Mouse (Mus musculus) CH12.LX (cell line): ENCODE results near the gene Chmp5. TPM values are rescaled to one million over a fixed set of nuclear protein-coding genes. Genes with fewer than 3 reads are reported as not detected.

ENCODE experiments used
- DNase-seq: peaks from one replicate; pipeline ENCODE4 v3.0.0-alpha.2; 2013; ENCODE audit errors: extremely low read depth
- H3K27ac ChIP-seq: 2 replicates; pipeline ENCODE4 v1.5.1; 2012; ENCODE audit warnings: low read depth, mild to moderate bottlenecking, control low read depth, moderate library complexity; ENCODE audit not compliant: insufficient read depth
- H3K27me3 ChIP-seq: replicated peaks from 2 replicates; pipeline ENCODE3; 2012; ENCODE audit warnings: inconsistent platforms
- H3K36me3 ChIP-seq, 2 experiments: replicated peaks in 1 of 2; 2 replicates each; pipeline versions ENCODE3 to v1.6.1; 2012; ENCODE audit warnings: inconsistent platforms in 1 of 2, low read length in 1 of 2, mild to moderate bottlenecking in 1 of 2, mixed read lengths in 1 of 2, moderate library complexity in 1 of 2; ENCODE audit not compliant: control insufficient read depth in 1 of 2, insufficient read depth in 1 of 2
- H3K4me1 ChIP-seq, 2 experiments: 2 replicates each; pipeline ENCODE4 v1.6.1; 2012; ENCODE audit warnings: inconsistent platforms in 1 of 2, moderate library complexity in 1 of 2; ENCODE audit not compliant: insufficient read depth in 2 of 2, control insufficient read depth in 1 of 2
- H3K4me2 ChIP-seq: 2 replicates; pipeline ENCODE4 v1.6.1; 2012; ENCODE audit warnings: low read depth, mild to moderate bottlenecking, control low read depth; ENCODE audit not compliant: poor library complexity, insufficient read depth, severe bottlenecking
- H3K4me3 ChIP-seq, 3 experiments: fragments of 150-350 bp in 1 of 3; sonication (generic) in 1 of 3; replicated peaks in 1 of 3; 2 replicates each; pipeline versions ENCODE3 to v1.5.1; 2011 to 2012; ENCODE audit warnings: low read depth in 2 of 3, low read length in 2 of 3, mild to moderate bottlenecking in 2 of 3, moderate library complexity in 2 of 3, control low read depth in 1 of 3, improper control_type of control experiment in 1 of 3, inconsistent platforms in 1 of 3, mixed read lengths in 1 of 3; ENCODE audit not compliant: poor library complexity in 1 of 3
- H3K79me2 ChIP-seq: replicated peaks from 2 replicates; pipeline ENCODE4 v1.6.1; 2012; ENCODE audit warnings: mild to moderate bottlenecking, moderate library complexity; ENCODE audit not compliant: control insufficient read depth, poor library complexity, insufficient read depth, severe bottlenecking; ENCODE audit errors: extremely low read depth
- H3K9ac ChIP-seq: 2 replicates; pipeline ENCODE4 v1.6.1; 2012; ENCODE audit warnings: low read depth, mild to moderate bottlenecking, control low read depth, moderate library complexity; ENCODE audit not compliant: insufficient read depth
- H3K9me3 ChIP-seq: replicated peaks from 2 replicates; pipeline ENCODE3; 2012; ENCODE audit warnings: low read length, inconsistent platforms, mixed read lengths
- CHD1 ChIP-seq: IDR thresholded peaks from 2 replicates; pipeline ENCODE4 v1.6.1; 2012; ENCODE audit warnings: low read depth, low read length, improper control_type of control experiment, inconsistent platforms
- CHD2 ChIP-seq: IDR thresholded peaks from 2 replicates; pipeline ENCODE4 v1.6.1; 2011; ENCODE audit warnings: low read length, improper control_type of control experiment
- CTCF ChIP-seq, 2 experiments: IDR thresholded peaks in 1 of 2; conservative IDR thresholded peaks in 1 of 2; 2 replicates each; pipeline ENCODE4 v1.5.1; 2011 to 2012; ENCODE audit warnings: low read depth in 2 of 2, low read length in 2 of 2, improper control_type of control experiment in 1 of 2, inconsistent platforms in 1 of 2, mild to moderate bottlenecking in 1 of 2, moderate library complexity in 1 of 2
- E2F4 ChIP-seq: IDR thresholded peaks from 2 replicates; pipeline ENCODE4 v1.6.1; 2011; ENCODE audit warnings: low read depth, low read length, improper control_type of control experiment; ENCODE audit not compliant: insufficient replicate concordance
- GABPA ChIP-seq: IDR thresholded peaks from 2 replicates; pipeline ENCODE4 v1.6.1; 2012; ENCODE audit warnings: low read depth, low read length, improper control_type of control experiment, inconsistent platforms; ENCODE audit not compliant: insufficient replicate concordance
- HCFC1 ChIP-seq: IDR thresholded peaks from 2 replicates; pipeline ENCODE4 v1.6.1; 2012; ENCODE audit warnings: low read depth, mild to moderate bottlenecking, inconsistent platforms, low read length, improper control_type of control experiment
- IRF4 ChIP-seq: IDR thresholded peaks from 2 replicates; pipeline ENCODE4 v1.6.1; 2014; ENCODE audit warnings: low read depth, mild to moderate bottlenecking, inconsistent platforms, low read length, improper control_type of control experiment
- JUN ChIP-seq: IDR thresholded peaks from 2 replicates; pipeline ENCODE4 v1.6.1; 2011; ENCODE audit warnings: low read depth, mild to moderate bottlenecking, low read length, improper control_type of control experiment, moderate library complexity; ENCODE audit not compliant: insufficient read depth
- KAT2A ChIP-seq: IDR thresholded peaks from 2 replicates; pipeline ENCODE4 v1.6.1; 2012; ENCODE audit warnings: low read length, improper control_type of control experiment, inconsistent platforms; ENCODE audit not compliant: insufficient replicate concordance
- MAFK ChIP-seq: IDR thresholded peaks from 2 replicates; pipeline ENCODE4 v1.6.1; 2011; ENCODE audit warnings: low read length, improper control_type of control experiment; ENCODE audit not compliant: insufficient replicate concordance
- MAZ ChIP-seq: IDR thresholded peaks from 2 replicates; pipeline ENCODE4 v1.6.1; 2012; ENCODE audit warnings: low read depth, mild to moderate bottlenecking, inconsistent platforms, low read length, improper control_type of control experiment, moderate library complexity
- MXI1 ChIP-seq: IDR thresholded peaks from 2 replicates; pipeline ENCODE4 v1.6.1; 2011; ENCODE audit warnings: mild to moderate bottlenecking, low read depth, low read length, improper control_type of control experiment
- MYC ChIP-seq: IDR thresholded peaks from 2 replicates; pipeline ENCODE4 v1.6.1; 2011; ENCODE audit warnings: low read depth, mild to moderate bottlenecking, improper control_type of control experiment, low read length
- NELFE ChIP-seq: IDR thresholded peaks from 2 replicates; pipeline ENCODE4 v1.6.1; 2011; ENCODE audit warnings: low read depth, low read length, improper control_type of control experiment
- RAD21 ChIP-seq: IDR thresholded peaks from 2 replicates; pipeline ENCODE4 v1.6.1; 2011; ENCODE audit warnings: low read depth, mild to moderate bottlenecking, low read length, improper control_type of control experiment, moderate library complexity
- RCOR1 ChIP-seq: conservative IDR thresholded peaks from 2 replicates; pipeline ENCODE4 v1.6.1; 2012; ENCODE audit warnings: low read depth, mild to moderate bottlenecking, inconsistent platforms, low read length, improper control_type of control experiment
- SIN3A ChIP-seq: IDR thresholded peaks from 2 replicates; pipeline ENCODE4 v1.6.1; 2012; ENCODE audit warnings: low read length, improper control_type of control experiment, inconsistent platforms
- SMC3 ChIP-seq: IDR thresholded peaks from 2 replicates; pipeline ENCODE4 v1.6.1; 2011; ENCODE audit warnings: low read depth, low read length, improper control_type of control experiment
- USF1 ChIP-seq: IDR thresholded peaks from 2 replicates; pipeline ENCODE4 v1.6.1; 2014; ENCODE audit warnings: low read depth, mild to moderate bottlenecking, inconsistent platforms, low read length, improper control_type of control experiment
- ZC3H11A ChIP-seq: IDR thresholded peaks from 2 replicates; pipeline ENCODE4 v1.6.1; 2012; ENCODE audit warnings: low read depth, mild to moderate bottlenecking, inconsistent platforms, low read length, improper control_type of control experiment
- ZKSCAN1 ChIP-seq: IDR thresholded peaks from 2 replicates; pipeline ENCODE4 v1.6.1; 2012; ENCODE audit warnings: low read depth, inconsistent platforms, low read length, improper control_type of control experiment, borderline replicate concordance
- dilution Hi-C: fragments of 300-500 bp; cut with MboI; formaldehyde crosslinking; loops from 2 replicates; pipeline ENCODE4 v1.14.3; 2020; ENCODE audit warnings: low sequenced_read_pairs; ENCODE audit not compliant: extremely low pct_unique_long_range_greater_than_20kb, extremely low pct_ligation_motif_present
- in situ Hi-C: fragments of 300-500 bp; cut with MboI; formaldehyde crosslinking; loops from 3 replicates; pipeline ENCODE4 v1.14.3; 2019; ENCODE audit warnings: low sequenced_read_pairs, low pct_ligation_motif_present, low pct_unique_long_range_greater_than_20kb, mixed read lengths
- polyA plus RNA-seq: library from polyadenylated mRNA; unstranded; fragments of >175 nt; gene quantifications from 2 replicates; pipeline ENCODE4 v1.2.1, GENCODE M21; 2012; ENCODE audit warnings: low read depth; ENCODE audit not compliant: insufficient read length
- total RNA-seq, 2 experiments: library from RNA; depleted of rRNA; stranded (reverse); fragments of 300-350 nt in 1 of 2; fragments of >200 nt in 1 of 2; gene quantifications; 2 replicates each; pipeline ENCODE4 v1.2.3; 2012 to 2014

Chmp5 gene
- total and polyA plus RNA-seq, 3 experiments: 45.9 to 86.7 (median 53.0) TPM

- H3K9me3 ChIP-seq: peaks cover 3% of the 10 kb centered on the region
- no peak overlapping the region for H3K4me3 ChIP-seq
- TF ChIP-seq MXI1 (no peak), ZC3H11A (no peak), E2F4 (no peak), USF1 (no peak), MYC (no peak), ZKSCAN1 (no peak), CHD1 (no peak), RCOR1 (no peak), SIN3A (no peak), RAD21 (no peak), NELFE (no peak), SMC3 (no peak), GABPA (no peak), KAT2A (no peak), MAZ (no peak), IRF4 (no peak), HCFC1 (no peak), CHD2 (no peak), MAFK (no peak), JUN (no peak)
- H3K79me2 ChIP-seq: no peaks in the 10 kb centered on the region
- no peaks in the 10 kb centered on the region for H3K4me1 ChIP-seq
- no peak overlapping the region for H3K27ac ChIP-seq
- no peaks in the 10 kb centered on the region for H3K36me3 ChIP-seq
- dilution Hi-C loops (no loop called here), in situ Hi-C loops (no loop called here)
- peaks cover 1% of the 10 kb centered on the region for H3K27me3 ChIP-seq
- DNase-seq: no peak
- no peak overlapping the region for H3K9ac ChIP-seq
- no peak overlapping the region for H3K4me2 ChIP-seq
Observed at GRCm38 (mm10) chr4:40915947-40916346, 32.3 kb upstream of the Chmp5 start.

GRCm38 (mm10) chr4:40916592-40917155 lies 31.5 kb upstream of the Chmp5 start:
- Histone ChIP-seq H3K9ac (no peak overlapping the region), H3K79me2 (no peaks in the 10 kb centered on the region), H3K36me3 (no peaks in the 10 kb centered on the region), H3K4me3 (no peak overlapping the region), H3K27ac (no peak overlapping the region), H3K4me1 (no peaks in the 10 kb centered on the region), H3K4me2 (no peak overlapping the region), H3K9me3 (peaks cover 3% of the 10 kb centered on the region), H3K27me3 (peaks cover 1% of the 10 kb centered on the region)
- no peak for DNase-seq
- in situ Hi-C loops: no loop called here
- TF ChIP-seq CTCF (conservative IDR thresholded peaks at IDR 0.05 in 1 of 2, IDR thresholded peaks at IDR 0.05 in 1 of 2; ENCODE audit: low read depth in 2 of 2, low read length in 2 of 2) (peak in 1 of 2 experiments; percentile 15; a peak in 1 of 4 replicates), CHD1 (no peak)
- dilution Hi-C loops: no loop called here
